Mouse (Mus musculus) neural tube, embryonic 15.5 days (tissue): ENCODE measurements at regions not wholly inside any gene's neighbourhood (a gene's known extent, or its start where the extent isn't known, plus 50 kb on each side); places are given as distances from the start of the nearest gene placed in this dataset.

Source experiments
- ATAC-seq: fragments of 200-750 bp; cut with Nextera tagmentation; 2 replicates; pipeline ENCODE4 v1.8.0; 2017; ENCODE audit warnings: mild to moderate bottlenecking, moderate TSS enrichment, moderate library complexity; ENCODE audit not compliant: low FRiP score
- H3K27ac ChIP-seq: fragments of 300-500 bp; sonication (generic); replicated peaks from 2 replicates; pipeline ENCODE4 v1.5.1; 2015; ENCODE audit warnings: mild to moderate bottlenecking, inconsistent platforms
- H3K27me3 ChIP-seq: fragments of 300-500 bp; sonication (generic); replicated peaks from 2 replicates; pipeline ENCODE4 v1.6.1; 2015; ENCODE audit warnings: inconsistent platforms
- H3K36me3 ChIP-seq: fragments of 300-500 bp; sonication (generic); 2 replicates; pipeline ENCODE4 v1.6.1; 2015; ENCODE audit warnings: inconsistent platforms
- H3K4me1 ChIP-seq: fragments of 300-500 bp; sonication (generic); 2 replicates; pipeline ENCODE4 v1.6.1; 2015; ENCODE audit warnings: inconsistent platforms
- H3K4me2 ChIP-seq: fragments of 300-500 bp; sonication (generic); 2 replicates; pipeline ENCODE4 v1.6.1; 2015; ENCODE audit warnings: inconsistent platforms, mild to moderate bottlenecking, moderate library complexity
- H3K4me3 ChIP-seq: fragments of 300-500 bp; sonication (generic); replicated peaks from 2 replicates; pipeline ENCODE4 v1.5.1; 2015; ENCODE audit warnings: mild to moderate bottlenecking, inconsistent platforms
- H3K9ac ChIP-seq: fragments of 300-500 bp; sonication (generic); replicated peaks from 2 replicates; pipeline ENCODE4 v1.6.1; 2015; ENCODE audit warnings: mild to moderate bottlenecking, inconsistent platforms
- H3K9me3 ChIP-seq: fragments of 300-500 bp; sonication (generic); replicated peaks from 2 replicates; pipeline ENCODE4 v1.6.1; 2016; ENCODE audit warnings: inconsistent platforms
- WGBS: fragments of 180-500 bp; shearing (Covaris S2); methylation state at CpG from one replicate; pipeline ENCODE4 v1.1.7; 2015; ENCODE audit warnings: mixed read lengths; 5-methylcytosine and 5-hydroxymethylcytosine counted together

DNA sequence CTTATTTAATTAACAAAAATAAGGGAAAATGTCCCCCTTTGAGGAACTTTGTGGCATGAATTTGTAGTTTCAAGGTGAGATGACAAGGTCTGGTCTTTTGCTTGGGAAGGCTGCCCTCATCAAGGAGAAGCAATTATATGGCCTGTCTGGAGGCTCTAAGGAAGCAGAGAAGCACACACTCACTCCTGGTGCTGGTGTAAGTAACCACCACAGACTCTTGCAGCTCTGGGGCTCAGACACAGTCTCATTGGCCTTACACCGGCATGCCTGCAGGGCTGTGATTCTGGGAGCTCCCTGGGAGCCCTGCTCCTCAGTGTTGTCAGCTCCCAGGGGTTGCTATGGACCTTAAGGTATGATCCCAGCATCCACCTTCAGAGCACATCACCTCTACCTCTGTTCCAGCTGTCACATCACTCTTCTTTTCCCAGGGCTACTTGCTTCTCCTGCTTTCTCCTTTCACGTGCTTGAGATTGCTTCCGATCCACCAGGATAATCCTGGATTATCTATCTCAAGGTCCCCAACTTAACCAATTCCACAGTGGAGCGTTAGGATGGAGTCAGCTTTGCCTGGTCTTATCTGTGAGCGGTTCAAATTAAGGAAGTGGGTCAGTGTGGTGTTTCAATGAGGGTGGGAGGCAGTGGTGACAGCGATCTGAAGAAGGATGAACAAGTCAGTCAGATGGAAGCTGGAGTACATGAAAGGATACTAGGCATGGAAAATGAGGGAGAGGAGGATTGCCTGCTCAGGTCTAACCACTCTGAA is 96.0 kb upstream of the Clnk start:
- H3K9ac ChIP-seq = no peak overlapping the region
- H3K4me3 ChIP-seq = no peak overlapping the region
- H3K36me3 ChIP-seq = no peaks in the 10 kb centered on the region
- no peak overlapping the region for H3K4me2 ChIP-seq
- ATAC-seq = no peak
- 90% methylated on average over 6 of the region's 6 CpGs for WGBS
- no peak overlapping the region for H3K27ac ChIP-seq
- no peaks in the 10 kb centered on the region for H3K27me3 ChIP-seq
- H3K9me3 ChIP-seq = no peaks in the 10 kb centered on the region
- H3K4me1 ChIP-seq = no peaks in the 10 kb centered on the region

DNA sequence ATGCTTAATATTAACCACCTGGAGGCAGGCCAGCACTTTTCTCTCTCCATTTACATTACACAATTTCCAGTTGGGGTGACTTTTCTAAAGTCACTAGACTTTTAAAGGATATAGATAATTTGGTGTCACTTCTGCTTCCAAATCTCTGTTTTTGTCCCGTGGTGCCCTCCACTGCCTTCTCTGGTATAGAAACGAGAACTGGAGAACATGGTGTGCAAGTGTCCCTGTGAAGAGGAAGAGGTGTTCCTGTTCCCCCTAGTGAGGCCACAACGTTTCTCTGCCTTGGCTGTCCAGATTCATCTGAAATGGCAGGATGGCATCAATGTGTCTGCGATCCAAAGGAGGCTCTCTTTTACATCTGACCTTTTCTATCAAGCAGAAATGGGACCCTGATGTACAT is 93.9 kb upstream of the Clnk start:
- no peaks in the 10 kb centered on the region for H3K36me3 ChIP-seq
- no peak overlapping the region for H3K27ac ChIP-seq
- no peak overlapping the region for H3K9ac ChIP-seq
- no peak overlapping the region for H3K4me3 ChIP-seq
- 89% methylated on average over 4 of the region's 4 CpGs for WGBS
- H3K4me2 ChIP-seq = no peak overlapping the region
- no peaks in the 10 kb centered on the region for H3K27me3 ChIP-seq
- no peaks in the 10 kb centered on the region for H3K9me3 ChIP-seq
- H3K4me1 ChIP-seq = no peaks in the 10 kb centered on the region
- no peak for ATAC-seq

GRCm38 (mm10) chr5:38967010-38967409 is 90.4 kb upstream of the Clnk start:
- Histone ChIP-seq H3K9ac (no peak overlapping the region), H3K4me2 (no peak overlapping the region), H3K27me3 (no peaks in the 10 kb centered on the region), H3K27ac (no peak overlapping the region), H3K4me3 (no peak overlapping the region), H3K4me1 (no peaks in the 10 kb centered on the region), H3K36me3 (no peaks in the 10 kb centered on the region), H3K9me3 (no peaks in the 10 kb centered on the region)
- no peak for ATAC-seq
- WGBS = 53% methylated on average over 1 of the region's 1 CpGs

- H3K27ac ChIP-seq = no peak overlapping the region
- no peak for ATAC-seq
Measured at GRCm38 (mm10) chr5:38964445-38964844, 87.8 kb upstream of the Clnk start.

GRCm38 (mm10) chr5:38950520-38951288 is 74.1 kb upstream of the Clnk start:
- H3K9ac ChIP-seq = no peak overlapping the region
- H3K9me3 ChIP-seq = no peaks in the 10 kb centered on the region
- peak; percentile 84 for ATAC-seq
- 0 out of 2 replicates have a peak, but pooled peaks cover 4% of the 10 kb centered on the region for H3K4me1 ChIP-seq
- H3K27ac ChIP-seq = peak overlapping the region; percentile 68
- no peak overlapping the region for H3K4me3 ChIP-seq
- no peak overlapping the region for H3K4me2 ChIP-seq
- no peaks in the 10 kb centered on the region for H3K36me3 ChIP-seq
- no peaks in the 10 kb centered on the region for H3K27me3 ChIP-seq
- 44% methylated on average over 9 of the region's 9 CpGs for WGBS

More at GRCm38 (mm10) chr5:38964445-38964844, 87.8 kb upstream of the Clnk start:
- Histone ChIP-seq H3K4me1 (no peaks in the 10 kb centered on the region), H3K9ac (no peak overlapping the region), H3K36me3 (no peaks in the 10 kb centered on the region), H3K27me3 (no peaks in the 10 kb centered on the region), H3K4me3 (no peak overlapping the region), H3K9me3 (no peaks in the 10 kb centered on the region), H3K4me2 (no peak overlapping the region)

- no peaks in the 10 kb centered on the region for H3K36me3 ChIP-seq
- 70% methylated on average over 5 of the region's 5 CpGs for WGBS
- no peaks in the 10 kb centered on the region for H3K27me3 ChIP-seq
- ATAC-seq = no peak
- no peaks in the 10 kb centered on the region for H3K9me3 ChIP-seq
- H3K9ac ChIP-seq = no peak overlapping the region
- no peak overlapping the region for H3K27ac ChIP-seq
- H3K4me2 ChIP-seq = no peak overlapping the region
- H3K4me3 ChIP-seq = no peak overlapping the region
- H3K4me1 ChIP-seq = 0 out of 2 replicates have a peak, but pooled peaks cover 4% of the 10 kb centered on the region
Measured at GRCm38 (mm10) chr5:38945903-38946686, 69.5 kb upstream of the Clnk start.

- Histone ChIP-seq H3K27me3 (no peaks in the 10 kb centered on the region), H3K27ac (no peak overlapping the region), H3K4me1 (no peaks in the 10 kb centered on the region), H3K4me2 (no peak overlapping the region), H3K9ac (no peak overlapping the region), H3K9me3 (no peaks in the 10 kb centered on the region), H3K36me3 (no peaks in the 10 kb centered on the region), H3K4me3 (no peak overlapping the region)
- 62% methylated on average over 7 of the region's 7 CpGs for WGBS
- no peak for ATAC-seq
Measured at GRCm38 (mm10) chr5:38932382-38933079, 55.9 kb upstream of the Clnk start.

- 89% methylated on average over 3 of the region's 3 CpGs for WGBS
- H3K4me2 ChIP-seq = no peak overlapping the region
Measured at GRCm38 (mm10) chr5:38927051-38927450, 50.4 kb upstream of the Clnk start.

More at GRCm38 (mm10) chr5:38927051-38927450, 50.4 kb upstream of the Clnk start:
- Histone ChIP-seq H3K9me3 (no peaks in the 10 kb centered on the region), H3K9ac (no peak overlapping the region), H3K27ac (no peak overlapping the region), H3K4me3 (no peak overlapping the region), H3K36me3 (no peaks in the 10 kb centered on the region), H3K27me3 (no peaks in the 10 kb centered on the region), H3K4me1 (no peaks in the 10 kb centered on the region)
- ATAC-seq = no peak
